Mouse (Mus musculus) spleen, postnatal 14 days (tissue): ENCODE results near the gene Notch3.
"Not testable (repeated sequence)": the region's sequence is repeated elsewhere in the genome, so short reads cannot be mapped to it uniquely, and the experiment has no call there.

Experiments used
- DNase-seq, 2 experiments: peaks; one replicate each; pipeline ENCODE4 v3.0.0; 2021 to 2022; ENCODE audit warnings: low spot score in 2 of 2

Notch3 gene

DNA sequence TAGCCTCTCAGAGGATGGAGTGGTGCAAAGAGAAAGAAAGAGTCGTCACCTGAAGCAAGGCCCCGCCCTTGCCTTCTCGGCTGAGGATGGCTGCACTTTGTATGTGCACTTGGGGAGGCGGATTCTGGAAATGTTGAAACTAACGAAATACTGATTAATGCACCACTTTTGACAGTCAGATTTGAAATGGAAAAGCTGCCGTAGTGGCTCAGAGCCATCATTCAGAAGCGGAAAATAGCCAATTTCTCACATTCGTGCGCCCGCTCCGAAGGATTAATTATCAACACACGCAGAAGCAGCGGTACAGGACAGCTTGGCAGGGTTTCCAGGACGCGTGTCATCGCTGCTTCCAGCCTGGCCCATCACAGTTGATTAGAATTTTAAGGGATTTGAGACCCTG, 47.5 kb downstream of the Notch3 start:
- no peak for DNase-seq

DNA sequence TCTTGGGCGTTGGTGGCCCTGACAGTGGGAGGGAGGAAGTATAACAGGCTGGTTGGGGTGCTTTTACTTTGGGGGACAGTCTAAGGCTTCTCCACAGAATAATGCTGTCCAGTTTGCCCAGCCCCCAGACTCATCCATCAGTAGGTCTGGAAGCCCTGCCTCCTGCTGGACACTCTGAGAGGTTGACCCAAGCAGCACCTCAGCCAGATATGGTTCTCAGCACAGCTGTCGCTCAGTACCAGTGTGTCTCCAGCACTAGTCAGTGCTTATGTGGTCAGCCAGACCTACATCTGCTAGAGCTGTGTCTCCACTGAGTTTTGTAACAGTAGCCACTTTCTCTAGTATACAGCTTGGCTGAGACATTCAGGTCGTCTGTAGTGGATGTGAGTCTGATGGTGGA, 48.2 kb downstream of the Notch3 start:
- DNase-seq, result no peak

DNA sequence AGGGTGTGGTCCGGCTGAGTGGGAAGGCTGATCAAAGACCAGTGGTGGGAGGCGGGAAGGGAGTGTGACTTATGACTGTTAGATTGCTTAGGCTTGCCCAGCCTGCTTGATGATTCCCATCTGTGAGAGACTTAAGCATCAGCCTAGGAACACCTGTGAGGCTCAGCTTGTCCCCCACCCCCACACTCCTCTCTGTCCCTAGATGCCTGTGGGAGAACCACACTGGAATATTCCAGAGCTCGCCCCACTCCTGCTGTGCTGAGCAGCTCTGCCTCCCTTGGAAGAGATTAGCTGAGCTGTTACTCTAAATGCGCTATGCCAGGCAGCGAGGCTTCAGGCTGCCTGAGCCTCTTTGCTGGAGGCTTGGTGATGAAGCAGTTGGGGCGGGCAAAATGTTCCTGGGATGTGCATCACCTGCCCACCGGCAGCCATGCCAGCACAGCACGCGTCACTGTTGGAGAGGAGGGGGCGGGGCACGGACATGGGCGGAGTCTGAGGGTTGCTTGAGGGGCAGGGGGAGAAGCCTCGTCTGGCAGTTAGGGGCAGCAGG, 48.7 kb downstream of the Notch3 start:
- not testable (repeated sequence) for DNase-seq

DNA sequence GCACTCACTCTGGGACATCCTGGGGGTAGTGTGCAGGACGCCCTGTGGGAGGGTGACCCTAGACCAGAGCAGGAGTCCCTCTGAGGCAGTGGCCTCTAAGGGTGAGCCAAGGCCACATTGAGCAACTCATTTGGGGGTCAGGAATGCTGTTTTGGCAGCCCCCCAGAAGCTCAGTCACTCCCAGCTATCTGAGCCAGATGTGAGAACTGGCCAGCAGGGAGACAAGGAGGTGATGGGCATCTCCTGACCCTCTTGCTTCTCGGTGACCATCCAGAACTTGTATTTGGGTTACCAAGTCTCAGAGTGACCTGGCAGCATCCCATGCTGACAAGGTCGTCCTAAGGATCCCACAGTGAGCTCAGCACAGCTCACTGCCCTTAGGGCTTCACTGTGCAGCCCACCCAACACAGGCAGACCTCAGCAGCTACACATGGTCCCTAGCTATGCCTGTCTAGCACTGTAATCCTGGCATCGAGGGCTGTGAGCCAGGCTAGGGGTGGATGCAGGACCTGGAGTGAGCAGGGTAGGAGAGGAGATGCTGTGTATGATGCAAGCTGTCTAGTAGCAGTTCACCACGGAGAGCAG, 49.3 kb downstream of the Notch3 start:
- no peak for DNase-seq

DNA sequence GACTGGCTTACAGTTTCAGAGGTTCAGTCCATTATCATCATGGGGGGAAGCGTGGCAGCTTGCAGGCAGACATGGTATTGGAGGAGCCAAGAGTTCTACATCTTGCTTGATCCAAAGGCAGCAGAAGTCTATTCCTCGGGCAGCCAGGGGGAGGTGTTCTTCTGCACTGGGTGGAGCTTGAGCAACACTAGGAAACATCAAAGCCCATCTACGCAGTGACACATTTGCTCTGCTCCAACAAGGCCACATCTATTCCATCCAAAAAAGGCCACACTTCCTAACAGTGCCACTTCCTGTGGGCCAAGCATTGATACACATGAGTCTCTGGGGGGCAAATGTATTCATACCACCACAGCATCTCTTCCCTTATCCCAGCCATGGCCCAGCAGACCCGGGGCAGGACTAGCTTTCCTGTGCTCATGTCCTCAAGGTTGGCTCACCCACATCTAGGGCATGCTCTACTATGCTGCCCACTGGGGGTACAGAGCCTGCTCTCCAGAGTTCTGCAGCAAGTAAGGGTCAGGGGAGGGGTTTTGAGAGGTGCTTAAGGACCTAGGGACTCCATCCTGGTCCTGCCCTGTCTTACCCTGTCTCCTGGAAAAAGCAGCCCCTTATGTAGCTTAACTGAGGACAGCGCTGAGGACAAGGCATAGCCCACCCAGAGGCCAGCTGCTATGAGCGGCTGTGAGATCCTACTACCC, 49.9 kb downstream of the Notch3 start:
- no peak for DNase-seq

DNA sequence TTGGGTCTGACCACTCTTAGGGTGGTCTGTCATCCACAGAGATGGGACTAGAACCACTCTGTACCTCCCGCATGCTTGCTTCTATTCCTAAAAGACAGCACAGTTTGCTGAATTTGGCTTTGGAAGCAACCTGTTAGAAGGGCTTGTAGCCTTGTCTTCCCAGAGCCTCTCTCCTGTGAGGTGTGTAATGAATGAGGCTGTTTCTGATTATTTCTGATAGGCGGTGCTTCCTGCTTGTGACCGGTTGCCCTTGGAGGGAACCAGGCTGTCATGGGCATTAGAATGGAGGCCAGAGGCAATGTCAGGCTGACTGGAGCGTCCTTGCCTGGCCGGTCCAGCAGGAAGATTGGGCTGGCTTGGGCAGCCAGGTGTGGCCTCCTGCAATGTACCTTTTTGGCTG, 52.2 kb downstream of the Notch3 start:
- not testable (repeated sequence) for DNase-seq

DNA sequence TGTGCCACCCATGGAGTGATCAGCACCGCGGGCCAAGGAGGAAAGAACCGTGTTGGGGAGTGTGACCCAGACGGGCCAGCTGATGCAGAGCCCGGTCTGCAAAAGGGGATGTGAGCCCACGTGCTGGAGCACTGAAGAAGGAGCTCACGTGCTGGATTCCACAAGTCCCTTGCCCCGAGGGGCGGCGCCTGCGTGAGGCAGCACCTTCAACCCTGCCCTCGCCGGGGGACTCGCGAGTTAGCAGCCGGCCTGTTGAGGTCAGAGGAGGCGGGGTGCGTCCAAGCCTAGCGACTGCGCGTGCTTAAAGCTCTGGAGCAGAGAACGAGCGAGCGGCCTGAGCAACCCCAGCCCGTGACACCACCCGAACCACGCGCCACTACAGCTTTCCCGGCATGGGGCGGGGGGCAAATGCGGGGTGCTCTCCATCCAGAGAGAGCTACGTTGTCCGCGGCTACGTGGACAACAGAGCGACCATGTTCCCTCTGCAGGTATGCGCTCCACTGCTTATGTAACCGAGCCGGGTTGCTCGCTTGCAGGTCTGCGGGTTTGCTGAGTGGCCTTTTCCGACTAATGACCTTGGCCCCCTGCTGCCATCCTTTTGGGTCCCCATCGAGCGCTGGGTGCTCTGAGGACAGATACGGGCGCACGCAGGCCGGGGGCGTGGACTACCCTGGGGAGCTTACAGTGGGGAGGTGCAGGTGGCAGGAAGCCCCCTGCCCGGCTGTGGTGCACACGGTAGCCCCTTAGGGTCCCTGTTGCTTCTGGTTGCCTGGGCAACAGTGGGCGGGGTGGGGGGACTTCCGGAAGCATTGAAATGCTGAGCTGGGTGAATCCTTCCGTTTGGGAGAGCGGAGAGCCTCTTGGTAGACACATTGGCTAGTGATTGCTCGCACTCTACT, 52.9 kb downstream of the Notch3 start:
- DNase-seq, result no peak

DNA sequence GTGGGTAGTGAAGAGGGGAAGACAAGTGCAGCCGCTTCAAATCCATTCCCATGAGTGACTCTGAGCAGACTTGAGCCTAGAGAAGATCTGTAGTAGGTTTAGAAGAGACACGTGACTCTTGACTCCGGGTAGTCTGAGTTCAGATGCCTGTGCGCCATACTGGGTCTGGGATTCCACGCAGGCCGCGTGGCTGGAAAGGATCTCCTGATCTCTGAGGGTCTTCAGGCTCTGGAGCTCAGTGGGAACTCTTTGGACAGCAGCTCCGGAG, 53.5 kb downstream of the Notch3 start:
- no peak for DNase-seq

DNA sequence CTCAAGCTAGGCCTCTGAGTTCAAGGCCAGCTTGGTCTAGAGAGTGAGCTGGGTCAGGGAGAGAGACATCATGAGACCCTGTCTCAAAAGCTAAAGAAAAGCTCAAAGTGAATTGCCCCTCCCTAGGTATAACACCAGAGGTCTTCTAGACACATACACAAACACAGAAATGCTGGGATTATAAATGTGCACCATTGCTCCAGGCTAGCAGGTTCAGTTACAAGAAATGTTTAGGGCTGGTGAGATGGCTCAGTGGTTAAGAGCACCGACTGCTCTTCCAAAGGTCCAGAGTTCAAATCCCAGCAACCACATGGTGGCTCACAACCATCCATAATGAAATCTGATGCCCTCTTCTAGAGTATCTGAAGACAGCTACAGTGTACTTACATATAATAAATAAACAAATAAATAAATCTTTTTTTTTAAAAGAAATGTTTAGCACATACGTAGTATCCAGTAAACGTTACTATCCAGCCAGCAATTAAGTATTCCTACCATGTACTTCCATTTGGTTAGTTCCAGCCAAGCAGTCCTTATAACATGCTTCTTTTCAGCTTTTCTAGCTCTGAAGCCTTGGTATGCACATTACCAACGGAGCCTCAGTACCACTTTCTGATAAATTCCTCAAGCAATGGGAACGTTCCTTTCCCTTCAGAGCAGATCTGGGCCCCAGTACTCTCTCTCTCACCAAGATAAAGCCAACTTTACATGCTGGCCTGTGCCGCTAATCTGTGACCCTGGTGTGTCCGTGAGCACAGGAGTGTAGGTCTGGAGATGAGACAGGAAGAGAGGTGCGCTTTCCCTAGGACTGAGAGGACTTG, 54.0 kb downstream of the Notch3 start:
- no peak for DNase-seq

DNA sequence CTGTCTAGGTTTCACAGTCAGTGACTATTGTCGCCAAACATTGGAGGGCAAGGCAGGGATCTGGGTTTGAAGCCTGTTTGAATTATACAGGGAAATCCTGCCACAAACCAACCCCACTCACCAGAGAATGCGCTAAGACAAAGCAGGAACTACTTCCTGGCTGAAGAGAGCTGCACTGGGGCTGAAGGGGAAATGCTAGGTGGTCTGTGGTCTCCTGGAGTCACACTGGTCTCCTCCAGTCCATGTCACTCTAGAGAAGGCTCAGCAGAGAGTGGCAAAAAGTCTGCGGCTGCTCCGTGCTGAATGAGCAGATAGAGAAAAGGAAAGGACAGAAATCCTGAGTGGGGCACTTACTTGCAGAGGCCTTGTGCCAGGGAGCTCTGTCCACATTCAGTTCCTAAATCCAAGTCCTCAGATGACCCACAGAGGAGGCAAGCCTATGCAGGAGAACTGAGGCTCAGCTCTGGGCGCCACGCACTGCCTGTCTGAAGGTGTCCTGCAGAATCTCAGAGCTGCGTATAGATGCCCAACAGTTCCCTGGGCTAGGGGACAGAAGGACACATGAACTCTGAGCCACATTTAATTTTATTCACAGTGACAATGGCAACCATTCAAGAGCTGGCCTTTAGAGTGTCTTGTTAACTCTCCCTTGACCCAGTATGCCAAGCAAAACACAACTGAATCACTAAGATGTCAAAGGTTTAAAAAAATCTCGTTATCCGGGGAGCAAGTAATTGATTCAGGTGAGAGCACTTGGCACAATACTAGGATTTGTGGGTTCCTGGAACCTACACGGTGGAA, 55.5 kb downstream of the Notch3 start:
- no peak for DNase-seq

DNA sequence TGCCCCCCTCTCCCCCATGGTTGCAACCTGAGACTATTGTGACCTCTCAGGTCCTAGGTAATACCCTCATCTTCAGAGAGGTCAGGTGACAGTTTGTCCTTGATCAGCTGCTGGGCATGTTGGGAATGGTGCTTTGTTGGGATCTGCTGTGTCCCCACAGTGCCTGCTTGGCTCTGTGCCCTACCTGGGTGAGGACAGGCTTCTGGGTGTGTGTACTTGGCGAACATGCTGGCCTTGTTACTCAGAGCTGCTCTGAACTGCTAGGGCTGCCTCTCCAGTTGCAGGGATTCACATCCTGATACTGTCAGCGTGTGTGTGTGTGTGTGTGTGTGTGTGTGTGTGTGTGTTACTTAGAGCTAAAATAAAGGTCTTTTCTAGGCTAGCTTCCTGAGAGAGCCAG, 56.2 kb downstream of the Notch3 start:
- DNase-seq, result no peak

DNA sequence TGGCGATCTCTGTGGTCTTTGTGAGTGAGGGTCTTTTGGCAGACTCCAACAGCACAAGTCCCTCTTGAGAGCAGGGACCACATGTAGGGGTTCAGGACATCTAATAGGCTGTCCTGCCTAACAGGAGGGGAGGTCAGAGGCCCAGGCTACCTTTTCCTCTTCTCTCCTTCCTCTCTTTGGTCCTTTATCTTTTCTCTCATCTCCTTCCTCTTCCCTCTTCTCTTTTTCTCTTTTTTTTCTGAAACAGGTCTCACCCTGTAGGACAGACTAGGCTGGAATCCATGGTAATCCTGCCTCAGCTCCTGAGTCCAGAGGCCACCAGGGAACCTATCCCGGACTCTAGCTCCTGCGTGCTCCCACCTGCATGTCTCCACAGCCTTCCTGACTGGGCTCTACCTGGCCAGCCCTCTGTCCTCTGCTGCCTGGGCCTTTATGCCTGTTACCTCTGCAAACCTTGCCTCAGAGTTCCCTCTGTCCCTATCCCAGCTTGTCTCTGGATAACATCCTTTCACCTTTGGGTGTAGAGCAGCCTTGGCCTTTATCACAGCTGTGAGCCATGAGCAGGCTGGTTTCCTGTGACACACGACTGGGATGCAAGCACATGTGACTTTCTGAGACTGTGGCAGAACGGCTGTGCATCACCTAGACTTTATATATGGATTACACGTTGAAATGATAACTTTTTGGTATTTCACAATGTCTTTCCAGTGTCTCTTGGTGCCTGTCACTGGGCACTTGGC, 57.3 kb downstream of the Notch3 start:
- DNase-seq, result no peak

DNA sequence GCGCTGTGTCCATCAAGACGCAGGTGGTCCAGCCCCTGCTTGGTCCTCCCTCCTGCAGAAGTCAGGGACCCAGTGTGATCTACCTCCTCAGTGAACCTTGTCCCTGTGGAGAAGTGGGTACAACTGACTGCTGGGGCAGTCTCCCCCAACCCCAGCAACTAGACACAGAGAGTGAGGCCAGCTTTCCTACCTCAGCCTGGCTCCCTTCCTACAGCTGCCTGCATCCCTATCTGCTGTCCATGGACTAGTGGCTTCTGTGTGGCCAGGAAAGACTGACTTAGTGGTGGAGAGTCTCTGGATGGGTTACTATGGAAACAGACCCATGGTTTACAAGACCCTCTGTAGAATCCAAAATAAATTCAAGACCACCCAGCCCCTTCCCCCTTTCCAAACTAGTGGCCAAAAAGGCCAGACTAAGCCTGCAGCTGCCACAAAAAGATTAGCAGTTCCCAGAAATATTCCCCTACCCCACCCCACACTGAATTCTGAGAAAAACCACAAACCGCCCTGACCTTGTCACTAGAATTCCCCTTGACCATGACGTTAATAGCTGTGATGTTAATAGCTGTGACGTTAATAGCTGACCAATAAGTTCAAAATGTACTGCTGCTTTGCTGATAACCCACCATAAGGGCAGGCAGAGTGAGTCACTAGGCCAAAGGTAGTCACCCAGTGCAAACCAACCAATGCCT, 58.2 kb downstream of the Notch3 start:
- DNase-seq, result not testable (repeated sequence)

DNA sequence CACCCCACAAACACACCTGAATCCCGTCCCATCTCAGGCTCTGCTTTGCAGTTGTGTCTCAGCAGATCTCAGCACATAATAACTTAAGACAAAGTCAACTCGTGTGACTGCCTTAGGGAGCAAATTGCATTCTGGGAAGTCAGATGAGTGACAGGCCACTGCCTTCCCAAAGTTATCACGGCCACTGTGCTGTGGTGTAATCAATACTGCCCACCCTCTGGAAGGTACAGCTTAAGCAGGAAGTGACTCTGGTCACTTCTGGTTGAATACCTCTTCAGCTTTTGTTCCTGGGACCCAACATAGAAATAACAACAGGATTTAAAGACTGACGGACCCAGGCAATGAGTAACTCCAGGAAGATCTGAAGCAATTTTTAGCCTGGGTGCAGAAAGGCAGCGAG, 58.8 kb downstream of the Notch3 start:
- no peak for DNase-seq

DNA sequence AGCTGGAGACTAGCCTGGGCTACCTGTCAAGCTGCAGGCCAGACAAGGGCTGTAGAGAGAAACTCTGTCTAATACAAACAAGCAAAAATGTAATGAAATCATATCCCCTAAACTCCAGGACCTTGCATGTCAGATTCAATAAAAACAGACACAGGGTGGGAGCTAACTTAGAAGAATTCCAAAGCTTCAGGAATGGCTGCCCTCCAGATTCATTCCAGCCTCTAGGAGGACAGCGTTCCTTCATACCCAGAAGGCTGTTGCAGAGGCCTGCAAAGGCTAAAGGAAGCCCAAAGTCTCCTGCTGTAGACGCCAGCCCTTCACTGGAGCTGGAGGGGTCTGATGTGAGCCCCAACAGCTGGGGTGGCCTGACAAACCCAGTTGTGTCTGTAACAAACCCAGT, 60.3 kb downstream of the Notch3 start:
- no peak for DNase-seq

DNA sequence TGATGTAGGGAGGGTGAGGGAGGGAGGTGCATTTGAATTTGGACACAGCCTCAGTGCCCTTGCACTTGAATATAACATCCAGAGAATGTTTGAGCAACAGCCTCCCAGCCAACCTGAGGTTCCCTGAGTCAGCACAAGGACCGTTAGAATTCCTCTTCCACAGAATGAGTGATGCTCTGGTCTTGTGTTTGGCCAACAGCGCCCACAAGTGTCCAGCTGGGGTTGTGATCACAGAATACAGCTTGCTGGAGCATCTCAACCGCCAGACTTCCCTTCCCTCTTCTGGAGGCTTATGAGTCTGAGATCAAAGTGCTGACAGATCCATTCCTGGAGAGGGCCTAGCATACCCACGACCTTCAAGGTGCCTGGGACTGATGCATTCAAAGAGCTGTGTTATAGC, 63.6 kb downstream of the Notch3 start:
- no peak for DNase-seq

DNA sequence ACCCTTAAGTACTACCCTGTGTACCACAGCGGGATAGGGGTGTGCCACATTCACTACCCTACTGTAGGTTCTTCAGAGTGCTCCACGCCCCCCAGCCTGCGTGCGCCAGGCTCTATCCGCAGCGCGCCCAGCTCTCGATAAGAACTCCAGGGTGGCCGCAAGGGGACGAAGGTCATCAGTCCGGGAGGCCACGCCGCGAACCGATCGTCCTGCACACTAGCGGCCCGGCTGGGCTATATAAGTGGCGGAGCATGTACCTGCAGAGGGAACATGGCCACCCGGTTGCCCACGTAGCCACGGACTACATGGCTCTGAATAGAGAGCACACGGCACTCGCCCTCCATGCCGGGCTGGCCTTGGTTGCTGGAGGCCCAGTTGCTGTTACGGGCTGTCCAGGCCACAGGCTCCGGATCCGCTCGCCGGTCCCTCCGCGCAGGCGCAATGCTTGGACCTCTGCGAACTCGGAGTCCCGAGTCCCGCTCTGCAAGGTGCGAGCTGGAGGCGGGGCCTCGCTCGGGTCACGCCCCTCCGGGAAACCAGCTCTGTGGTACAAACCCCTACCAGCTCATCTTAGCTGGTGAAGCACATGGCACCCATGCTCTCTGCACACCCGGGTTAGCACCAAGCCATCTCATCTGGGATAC, 66.6 kb downstream of the Notch3 start:
- peak; percentile 44 to 49 for DNase-seq

DNA sequence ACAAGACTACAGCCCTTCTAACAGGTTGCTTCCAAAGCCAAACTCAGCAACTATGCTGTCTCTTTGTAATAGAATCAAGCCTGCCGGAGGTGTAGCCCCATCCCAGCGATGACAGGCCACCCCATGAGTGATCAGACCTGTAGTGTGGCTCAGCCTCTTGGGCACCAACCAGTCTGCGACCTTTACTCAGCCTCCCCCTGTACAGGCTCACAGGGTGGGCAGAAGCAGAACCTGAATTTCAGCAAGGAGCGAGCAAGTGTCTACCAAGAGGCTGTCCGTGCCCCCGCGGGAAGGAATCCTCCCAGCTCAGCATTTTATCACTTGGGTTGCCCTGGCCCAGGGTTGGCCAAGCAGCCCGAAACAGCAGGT, 67.1 kb downstream of the Notch3 start:
- DNase-seq, result no peak

DNA sequence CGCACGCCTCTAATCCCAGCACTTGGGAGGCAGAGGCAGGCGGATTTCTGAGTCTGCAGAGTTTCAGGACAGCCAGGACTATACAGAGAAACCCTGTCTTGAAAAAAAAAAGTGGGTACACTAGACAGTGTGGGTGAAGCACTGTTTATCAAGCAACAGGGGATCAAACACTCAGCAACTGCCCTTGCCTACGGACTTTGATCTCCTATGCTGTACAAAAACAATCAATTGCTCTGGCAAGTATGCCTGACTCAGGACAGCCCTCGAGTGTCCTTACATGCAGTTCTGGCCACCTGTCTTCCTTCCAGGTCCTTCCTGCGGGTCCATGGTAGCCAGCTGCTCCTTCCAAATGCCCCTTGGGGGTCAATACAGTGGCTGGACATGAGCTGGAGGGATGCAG, 67.7 kb downstream of the Notch3 start:
- DNase-seq, result not testable (repeated sequence)
